Mouse (Mus musculus) natural killer cell, adult 2 months (primary cell): ENCODE results near the gene Sarm1.

ENCODE experiments used
- DNase-seq, 2 experiments: peaks; one replicate each; pipeline ENCODE4 v3.0.0; 2022; ENCODE audit warnings: low spot score in 2 of 2

The Sarm1 gene

DNA sequence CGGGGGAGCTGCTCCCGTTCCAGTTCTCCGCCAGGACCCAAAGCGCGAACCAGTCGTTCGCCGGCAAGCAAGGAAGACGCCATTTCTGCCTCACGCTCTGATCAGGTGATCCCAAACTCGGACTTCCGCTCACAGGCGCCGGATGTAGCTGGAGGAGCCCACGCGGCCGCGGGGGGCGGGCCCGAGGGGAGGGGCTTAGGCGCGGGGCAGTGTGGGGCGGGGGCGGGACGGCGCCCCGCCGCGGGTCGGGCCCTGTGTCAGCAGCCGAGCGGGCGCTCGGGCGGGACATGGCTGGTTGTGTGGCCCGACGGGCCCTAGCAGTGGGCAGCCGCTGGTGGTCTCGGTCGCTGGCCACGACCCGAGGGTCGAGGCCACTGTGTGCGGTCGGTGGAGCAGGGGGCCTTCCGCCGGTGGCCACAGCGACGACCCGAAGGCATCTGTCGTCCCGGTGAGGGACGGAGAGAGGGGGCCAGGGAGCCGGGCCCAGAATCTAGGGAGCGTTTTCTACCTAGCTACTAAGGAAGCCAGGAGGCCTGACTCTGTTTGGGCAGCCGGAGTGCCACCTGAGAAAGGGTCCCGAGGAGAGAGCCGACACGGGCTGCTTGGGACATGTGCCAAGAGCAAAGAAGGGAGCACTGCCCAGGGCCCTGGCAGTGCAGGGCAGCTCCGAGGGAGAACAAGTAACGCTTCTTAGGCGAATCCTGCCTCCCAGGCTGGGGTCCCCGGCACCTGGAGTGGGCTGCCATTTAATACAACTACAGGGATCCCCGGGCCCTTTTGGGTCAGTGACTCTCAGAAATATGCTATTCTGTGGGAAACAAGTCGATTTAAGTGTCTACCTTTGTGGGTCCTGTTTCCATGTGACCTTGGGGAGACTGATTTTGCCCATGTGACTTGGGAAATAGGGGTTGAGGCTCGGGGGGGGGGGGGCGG is 14.7 kb upstream of the Sarm1 start, which contains the start of the genes Tmem199 and Poldip2:
TSS of gene Tmem199 (minus strand) at position 148 of the 933 bp plus-strand sequence.
TSS of gene Poldip2 (plus strand) at position 169 of the 933 bp plus-strand sequence.
- DNase-seq, result peak; percentile 82 to 89

DNA sequence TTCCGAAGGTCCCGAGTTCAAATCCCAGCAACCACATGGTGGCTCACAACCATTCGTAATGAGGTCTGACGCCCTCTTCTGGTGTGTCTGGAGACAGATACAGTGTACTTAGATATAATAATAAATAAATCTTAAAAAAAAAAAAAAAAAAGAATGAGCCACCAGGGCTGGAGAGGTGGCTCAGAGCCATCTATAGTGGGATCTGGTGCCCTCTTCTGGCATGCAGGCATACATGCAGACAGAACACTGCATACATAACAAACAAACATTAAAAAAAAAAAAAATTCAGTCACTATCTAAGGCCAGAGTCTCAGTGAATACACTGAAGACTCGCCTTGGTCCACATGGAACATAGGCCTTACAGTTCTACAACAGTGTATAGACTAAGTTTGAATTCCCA is 11.6 kb upstream of the Sarm1 start:
- DNase-seq, result peak in 1 of 2 experiments; percentile 41

DNA sequence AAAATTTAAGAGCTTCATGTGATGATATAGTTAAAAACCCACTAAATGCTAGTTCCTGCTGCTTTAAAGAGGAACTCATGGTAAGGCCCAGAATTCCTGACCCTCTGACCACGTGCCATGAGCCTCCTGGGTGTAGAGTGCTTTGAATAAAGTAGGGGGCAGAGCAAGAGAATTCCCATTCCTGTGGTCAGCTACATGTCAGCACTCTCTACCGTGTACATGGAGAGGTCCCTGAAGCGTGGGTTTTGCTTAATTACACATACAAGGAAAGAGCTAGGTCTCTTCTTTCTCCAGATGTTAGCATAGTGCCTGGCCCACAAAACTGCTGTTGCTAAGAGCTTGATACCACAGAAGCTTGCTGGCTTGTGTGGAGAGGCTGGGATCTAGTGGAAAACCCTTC is 7.9 kb upstream of the Sarm1 start:
- DNase-seq, result no peak

DNA sequence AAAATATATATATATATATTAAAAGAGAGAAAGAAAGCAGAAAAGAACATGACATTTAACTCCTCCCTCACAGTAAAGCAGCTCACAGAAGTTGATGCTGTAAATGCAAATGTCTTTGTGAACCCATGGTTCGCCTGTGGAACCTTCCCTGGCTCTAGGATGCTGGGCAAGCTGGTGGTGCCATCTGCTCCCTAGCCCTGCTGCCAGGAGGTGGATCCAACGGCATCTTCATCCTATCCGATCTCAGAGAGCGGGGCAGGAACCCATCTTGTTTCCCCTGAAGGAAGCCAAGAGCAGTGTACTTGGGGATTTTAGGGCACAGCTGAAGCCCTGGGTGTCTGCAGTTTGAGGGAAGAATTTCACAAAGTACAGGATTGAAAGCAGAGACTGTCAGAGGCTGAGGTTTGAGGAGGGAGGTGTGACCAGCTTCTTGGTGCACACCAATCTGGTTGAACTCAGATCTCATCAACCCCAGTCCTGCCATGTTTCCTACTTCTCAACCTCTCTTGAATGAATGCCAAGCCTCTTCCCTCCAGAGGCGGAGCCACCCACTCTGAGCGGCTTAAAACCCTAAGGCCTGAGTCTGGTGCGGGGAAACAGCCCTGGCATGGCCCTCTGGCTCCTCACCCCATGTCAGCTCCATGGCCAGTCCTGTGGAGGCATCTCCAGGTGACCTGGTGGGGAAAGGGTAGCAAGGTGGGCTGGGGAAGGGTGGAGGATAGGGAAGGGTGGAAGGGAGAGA is 5.5 kb upstream of the Sarm1 start, which contains the start of gene Sebox:
TSS of gene Sebox (plus strand) at position 539 of the 742 bp plus-strand sequence.
- no peak for DNase-seq

DNA sequence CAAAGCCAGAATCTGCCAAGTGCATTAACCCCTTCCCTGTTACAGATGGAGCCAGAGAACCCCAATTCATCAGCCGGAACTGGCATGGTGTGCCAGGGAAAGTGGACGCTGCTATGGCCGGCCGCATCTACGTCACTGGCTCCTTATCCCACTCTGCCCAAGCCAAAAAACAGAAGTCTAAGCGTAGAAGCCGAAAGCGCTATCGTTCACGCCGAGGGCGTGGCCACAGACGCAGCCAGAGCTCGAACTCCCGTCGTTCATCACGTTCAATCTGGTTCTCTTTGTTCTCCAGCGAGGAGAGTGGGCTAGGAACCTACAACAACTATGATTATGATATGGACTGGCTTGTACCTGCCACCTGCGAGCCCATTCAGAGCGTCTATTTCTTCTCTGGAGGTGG is 4.0 kb upstream of the Sarm1 start:
- DNase-seq, result no peak

DNA sequence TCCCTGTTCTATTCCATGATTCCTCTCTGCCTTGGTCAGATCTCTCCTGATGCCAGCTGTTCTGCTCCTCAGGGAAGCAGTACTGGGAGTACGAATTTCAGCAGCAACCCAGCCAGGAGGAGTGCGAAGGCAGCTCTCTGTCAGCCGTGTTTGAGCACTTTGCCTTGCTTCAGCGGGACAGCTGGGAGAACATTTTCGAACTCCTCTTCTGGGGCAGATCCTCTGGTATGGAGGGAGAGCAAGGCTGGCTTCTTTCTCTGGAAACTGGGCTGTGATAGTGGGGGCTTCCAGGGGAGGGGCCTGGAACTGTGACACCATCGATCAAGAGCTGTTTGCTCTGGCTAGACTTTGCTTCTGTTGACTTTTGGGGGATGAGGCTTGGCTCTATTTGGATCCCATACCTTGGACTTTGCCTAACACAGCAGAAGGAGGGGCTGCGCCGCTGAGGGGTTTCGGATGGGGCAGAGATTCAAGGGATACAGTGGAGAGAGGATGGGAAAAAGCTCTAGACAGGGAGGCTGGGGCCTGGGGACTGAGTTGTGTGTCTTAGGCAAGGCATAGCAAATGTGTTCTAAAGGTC is 3.2 kb upstream of the Sarm1 start:
- no peak for DNase-seq

DNA sequence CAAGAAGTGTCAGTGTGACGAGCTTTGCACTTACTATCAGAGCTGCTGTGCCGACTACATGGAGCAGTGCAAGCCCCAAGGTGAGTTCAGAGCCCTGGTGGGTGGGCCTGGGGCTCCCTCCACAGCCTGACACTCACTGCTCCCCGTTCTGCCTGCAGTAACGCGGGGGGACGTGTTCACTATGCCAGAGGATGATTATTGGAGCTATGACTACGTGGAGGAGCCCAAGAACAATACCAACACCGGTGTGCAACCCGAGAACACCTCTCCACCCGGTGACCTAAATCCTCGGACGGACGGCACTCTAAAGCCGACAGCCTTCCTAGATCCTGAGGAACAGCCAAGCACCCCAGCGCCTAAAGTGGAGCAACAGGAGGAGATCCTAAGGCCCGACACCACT is 2.0 kb upstream of the Sarm1 start:
- no peak for DNase-seq

DNA sequence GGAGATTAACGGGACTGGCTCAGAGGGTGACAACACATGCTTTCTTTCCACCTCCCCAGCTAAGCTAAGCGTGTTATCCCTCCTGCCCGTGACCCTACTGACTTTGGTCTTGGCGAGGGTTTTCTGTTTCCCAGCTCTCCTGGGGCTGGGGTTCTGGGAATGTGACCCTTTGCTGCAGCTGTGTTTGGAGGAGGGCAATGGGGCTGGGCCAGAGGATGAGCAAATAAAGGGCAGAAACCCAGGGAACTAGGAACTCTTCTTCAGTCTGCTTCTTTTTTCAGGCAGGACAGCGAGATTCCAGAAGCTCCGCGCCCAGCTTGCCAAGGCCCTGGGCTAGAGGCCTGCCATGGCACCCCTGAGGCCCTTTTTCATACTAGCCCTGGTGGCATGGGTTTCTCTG is 1.4 kb upstream of the Sarm1 start, which contains the start of gene Vtn:
TSS of gene Vtn (plus strand) at position 88 of the 400 bp plus-strand sequence.
- DNase-seq, result no peak

DNA sequence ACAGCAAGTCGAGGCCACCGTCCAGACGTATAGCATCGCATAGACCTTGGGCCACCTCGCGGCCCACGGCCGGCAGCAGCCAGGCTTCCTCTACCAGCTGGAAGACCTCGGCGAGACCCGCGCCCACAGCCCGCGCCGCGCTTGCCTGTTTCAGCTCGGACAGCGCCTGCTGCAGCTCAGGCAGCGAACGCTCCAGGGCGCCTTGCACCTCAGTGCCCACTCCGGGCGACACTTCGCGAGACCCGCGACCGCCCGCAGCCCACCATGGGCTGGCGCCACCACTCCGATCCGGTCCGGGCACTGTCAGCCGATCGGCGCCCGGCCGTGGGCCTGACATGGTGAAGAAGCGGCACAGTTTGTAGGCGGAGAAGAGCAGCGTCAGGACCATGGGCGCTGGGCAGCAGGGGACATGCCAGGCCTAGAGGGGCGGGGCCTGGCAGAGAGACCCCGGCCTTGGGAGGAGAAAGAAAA is 448 bp downstream of the Sarm1 start:
- peak in 1 of 2 experiments; percentile 29 for DNase-seq

DNA sequence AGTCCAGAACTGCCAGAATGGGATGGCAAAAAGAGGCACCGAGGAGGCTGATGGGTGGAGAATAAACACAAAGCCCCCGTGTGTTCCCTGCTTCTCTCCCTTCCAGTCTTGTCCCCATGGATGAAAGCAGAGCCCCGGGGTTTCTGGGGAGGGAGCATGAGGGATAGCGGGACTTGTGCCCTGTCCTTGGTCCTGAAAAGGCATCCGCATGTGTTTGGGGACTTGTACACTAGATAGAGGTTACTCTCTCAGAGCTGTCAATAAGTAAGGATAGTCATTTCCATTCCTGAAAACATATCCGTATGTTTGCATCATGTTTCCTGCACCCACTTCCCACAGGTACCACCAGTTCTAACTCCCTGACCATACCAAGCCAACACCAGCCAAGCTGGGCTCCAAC is 1.6 kb downstream of the Sarm1 start:
- no peak for DNase-seq

DNA sequence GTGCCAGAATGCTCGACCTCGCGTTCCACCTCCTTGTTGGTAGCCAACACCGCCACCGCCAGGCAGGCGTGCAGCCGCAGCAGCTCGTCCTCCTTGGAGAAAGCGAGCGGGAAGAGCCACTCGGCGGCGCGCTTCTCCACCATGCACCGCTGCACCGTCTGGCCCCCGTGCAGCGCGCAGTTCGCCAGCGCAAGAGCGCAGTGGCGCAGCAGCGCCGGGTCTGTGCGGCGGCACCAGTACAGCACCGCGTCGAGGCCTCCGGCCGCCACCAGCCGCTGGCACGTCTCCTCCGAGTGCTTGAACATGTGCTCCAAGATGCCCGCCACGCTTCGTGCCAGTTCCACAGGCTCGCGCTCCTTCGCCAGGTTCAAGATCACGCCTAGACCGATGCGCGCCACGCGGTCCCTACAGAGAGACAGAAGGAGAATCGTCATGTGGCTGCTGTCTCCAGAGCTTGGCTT is 6.7 kb downstream of the Sarm1 start:
- no peak for DNase-seq

DNA sequence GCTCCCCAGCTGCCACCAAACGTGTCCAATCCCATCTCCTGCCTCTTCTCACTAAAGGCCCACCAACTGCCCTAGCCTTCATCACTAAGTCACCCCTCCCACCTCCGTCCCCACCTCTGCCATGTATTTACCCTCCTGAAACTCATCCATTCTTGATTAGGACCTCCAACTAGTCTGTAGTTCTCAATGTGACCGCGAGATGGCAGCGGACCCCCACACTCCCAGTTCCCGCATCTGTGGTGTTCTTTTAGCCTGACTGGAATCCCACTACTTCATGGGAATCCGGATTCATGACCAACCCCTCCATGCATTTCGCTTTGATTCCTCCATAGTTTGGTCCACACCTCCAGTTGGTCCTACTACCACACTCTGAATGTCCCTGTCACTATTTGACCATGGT is 9.4 kb downstream of the Sarm1 start:
- peak; percentile 34 to 59 for DNase-seq

DNA sequence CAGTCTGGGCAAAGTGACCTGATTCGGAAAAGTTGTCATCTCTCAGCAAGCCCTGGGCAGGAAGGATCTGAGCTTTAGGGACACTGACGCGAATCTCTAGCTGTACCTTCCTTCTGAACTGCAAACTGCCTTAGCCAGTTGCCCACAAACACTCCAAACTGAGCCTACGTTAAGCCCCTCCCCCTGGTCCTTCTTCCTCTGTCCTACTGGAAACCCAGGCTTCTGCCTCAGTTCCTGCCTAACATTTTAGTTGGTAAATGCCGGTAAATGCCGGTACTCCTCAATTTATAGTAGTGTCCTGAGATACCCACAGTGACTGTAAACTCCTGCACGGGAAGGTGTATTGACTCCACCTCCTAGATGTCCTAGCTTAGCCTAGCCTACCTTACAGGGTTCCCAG is 13.9 kb downstream of the Sarm1 start:
- DNase-seq, result no peak

DNA sequence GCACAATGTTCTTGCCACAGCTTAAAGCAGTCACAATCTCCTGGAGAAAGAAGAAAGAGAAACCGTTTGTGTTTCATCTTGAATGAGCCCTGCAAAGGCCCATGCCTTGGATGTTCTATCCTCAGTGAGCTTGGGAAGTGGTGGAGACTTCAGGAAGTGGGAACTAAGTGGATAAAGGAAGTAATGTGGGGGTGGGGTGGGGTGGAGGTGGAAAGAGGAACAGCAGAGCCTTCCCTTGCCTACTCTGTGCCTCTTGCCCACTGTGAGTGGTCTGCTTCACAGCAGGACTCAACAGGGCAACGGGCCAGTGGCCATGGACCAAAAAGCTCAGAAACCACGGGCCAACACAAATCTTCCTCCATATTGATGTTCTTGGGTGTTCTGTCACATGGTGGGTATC is 22.3 kb downstream of the Sarm1 start:
- no peak for DNase-seq

DNA sequence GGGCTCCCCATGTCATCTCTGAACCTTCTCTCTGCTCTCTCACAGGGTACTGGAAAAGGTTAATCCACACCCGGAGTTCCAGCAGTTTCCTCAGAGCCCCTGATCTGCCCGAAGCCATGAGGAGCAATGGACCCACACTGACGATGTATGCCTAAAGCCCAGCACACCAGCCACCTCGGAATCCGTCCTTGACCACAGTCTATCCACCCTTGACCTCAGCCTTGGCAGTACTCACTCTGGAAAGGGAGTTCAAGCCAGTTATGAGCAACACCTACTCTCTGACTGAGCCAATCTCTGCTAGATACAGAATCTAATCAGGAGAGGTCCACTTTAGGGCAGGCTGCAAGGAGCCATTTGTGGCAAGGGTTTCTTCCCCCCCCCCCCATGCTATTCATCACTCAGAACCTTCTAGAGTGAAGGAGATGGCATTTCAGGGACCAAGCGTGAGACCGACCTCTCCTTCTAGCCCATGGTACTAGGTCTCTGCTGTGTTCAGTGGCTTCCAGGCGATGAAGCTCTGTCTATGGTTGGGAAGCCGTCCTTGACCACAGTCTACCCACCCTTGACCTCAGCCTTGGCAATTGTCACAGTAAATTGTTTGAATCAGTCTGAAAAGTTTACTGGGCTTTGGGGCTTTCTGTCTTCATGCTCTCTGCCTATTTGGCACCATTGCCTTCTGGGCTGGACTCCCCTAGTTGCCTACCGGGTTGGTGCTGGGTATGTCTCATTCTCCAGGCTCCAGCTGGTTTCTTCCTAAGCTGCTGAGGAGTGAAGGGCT is 26.0 kb downstream of the Sarm1 start:
- no peak for DNase-seq

DNA sequence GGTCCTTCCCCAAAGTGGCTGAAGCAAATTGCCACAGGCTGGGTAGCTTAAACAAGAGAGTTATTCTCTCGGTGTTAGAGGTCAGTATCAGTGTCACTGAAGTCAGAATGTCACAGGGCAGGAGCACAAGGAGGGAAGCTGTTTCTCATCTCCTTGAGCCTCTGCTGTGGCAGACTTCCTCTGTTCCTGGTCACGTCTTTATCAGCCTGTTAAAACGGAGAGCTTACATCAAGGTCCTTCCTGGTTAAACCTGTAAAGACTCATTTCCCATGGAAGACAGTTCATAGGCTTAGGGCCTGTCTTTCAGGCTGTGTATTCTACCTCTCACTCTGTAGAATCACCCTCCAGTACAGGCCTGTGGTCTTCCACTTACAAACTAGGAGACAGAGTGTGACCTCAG is 29.6 kb downstream of the Sarm1 start:
- DNase-seq, result no peak

DNA sequence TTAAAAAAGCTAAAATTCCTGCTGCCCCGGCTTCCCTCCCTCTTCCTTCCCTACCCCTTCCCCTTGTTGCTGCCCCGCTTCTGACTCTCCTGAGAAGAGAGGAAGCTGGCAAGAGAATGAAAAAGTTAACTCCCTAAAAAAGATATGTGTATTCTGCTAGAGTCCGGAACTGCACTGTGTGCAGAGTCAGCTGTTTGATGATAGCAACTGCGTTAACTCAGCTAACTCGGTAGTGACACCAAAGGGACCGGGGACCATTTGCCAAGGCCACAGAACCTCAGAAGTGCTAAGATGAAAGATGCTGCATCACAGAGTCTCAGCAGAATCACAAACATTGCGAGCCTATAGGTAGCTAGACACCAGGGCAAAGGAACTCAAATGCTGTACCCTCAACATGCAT is 30.0 kb downstream of the Sarm1 start:
- no peak for DNase-seq

DNA sequence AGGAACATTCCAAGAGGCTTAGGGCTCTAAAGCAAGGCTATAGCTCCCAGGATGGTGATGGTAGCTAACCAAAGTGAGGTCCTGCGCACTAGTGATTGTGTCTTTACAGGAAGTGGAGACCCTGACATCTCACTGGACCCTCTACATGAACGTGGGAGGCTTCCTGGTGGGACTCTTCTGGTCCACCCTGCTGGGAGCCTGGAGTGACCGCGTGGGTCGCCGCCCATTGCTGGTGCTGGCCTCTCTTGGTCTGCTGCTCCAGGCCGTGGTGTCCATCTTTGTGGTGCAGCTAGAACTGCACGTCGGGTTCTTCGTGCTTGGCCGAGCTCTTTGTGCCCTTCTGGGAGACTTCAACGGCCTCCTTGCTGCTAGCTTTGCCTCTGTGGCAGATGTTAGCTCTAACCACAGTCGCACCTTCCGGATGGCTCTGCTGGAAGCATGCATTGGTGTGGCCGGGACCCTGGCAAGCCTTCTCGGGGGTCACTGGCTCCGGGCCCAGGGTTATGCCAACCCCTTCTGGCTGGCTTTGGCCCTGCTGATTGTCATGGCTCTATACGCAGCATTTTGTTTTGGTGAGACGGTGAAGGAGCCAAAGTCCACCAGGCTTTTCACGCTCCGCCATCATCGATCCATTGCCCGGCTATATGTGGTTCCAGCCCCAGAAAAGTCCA is 31.2 kb downstream of the Sarm1 start:
- no peak for DNase-seq

DNA sequence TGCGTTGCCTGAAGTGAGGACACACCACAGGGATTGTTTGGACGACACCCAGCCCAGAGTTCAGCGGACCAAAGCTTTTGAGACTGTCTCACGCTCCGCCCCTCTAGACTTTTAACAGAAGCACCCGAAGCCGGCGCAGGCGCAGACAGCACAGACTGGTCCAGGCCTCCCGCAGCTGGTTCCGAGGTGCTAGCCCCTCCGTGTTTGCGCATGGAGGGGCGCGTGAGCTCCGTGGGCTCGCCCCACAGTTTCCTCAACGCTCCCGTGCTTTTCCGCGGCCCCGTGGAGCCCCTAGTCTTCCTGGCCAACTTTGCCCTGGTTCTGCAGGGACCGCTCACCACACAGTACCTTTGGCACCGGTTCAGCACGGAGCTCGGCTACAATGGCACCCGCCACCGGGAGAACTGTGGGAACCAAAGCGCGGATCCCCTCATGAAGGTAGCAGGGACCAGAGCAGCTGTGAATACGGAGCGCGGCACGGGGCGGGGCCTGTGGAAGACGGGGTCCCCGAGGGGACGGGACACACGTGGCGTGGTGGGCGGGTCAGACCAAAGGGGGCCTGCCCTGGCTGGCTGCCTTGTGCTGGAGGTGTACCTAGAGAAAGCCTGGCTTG is 31.9 kb downstream of the Sarm1 start, which contains the start of gene Slc46a1:
TSS of gene Slc46a1 (plus strand) at position 130 of the 613 bp plus-strand sequence.
- DNase-seq, result peak; percentile 28 to 58

DNA sequence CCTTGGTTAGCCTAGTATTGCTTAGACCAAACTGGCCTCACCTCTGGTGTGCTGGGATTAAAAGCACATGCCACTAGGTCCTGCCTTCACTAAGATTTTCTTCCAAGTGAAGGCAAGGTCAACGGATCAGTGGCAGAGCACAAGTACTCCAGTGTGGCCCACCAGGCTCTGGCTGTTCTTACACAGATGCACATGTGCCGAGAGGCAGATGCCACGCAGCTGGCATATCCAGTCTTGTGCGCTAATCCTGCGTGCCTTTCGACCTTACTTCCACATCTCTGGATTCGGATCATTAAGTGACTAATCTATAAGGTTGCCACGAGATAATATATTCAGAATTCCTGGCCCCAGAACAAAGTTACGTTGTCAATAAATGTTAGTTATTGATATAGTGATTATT is 32.4 kb downstream of the Sarm1 start:
- DNase-seq, result no peak
